Mouse (Mus musculus) MEL (cell line): ENCODE data around the gene Ubac2.

Experiments
- CTCF ChIP-seq, 3 experiments: IDR thresholded peaks in 2 of 3; conservative IDR thresholded peaks in 1 of 3; 2 replicates each; pipeline ENCODE4 v1.5.1; 2011 to 2012; ENCODE audit warnings: low read length in 3 of 3, low read depth in 2 of 3, mild to moderate bottlenecking in 2 of 3, improper control_type of control experiment in 1 of 3, inconsistent platforms in 1 of 3, mixed read lengths in 1 of 3, moderate library complexity in 1 of 3; ENCODE audit not compliant: control insufficient read depth in 1 of 3, insufficient read depth in 1 of 3, poor library complexity in 1 of 3, severe bottlenecking in 1 of 3
- GABPA ChIP-seq: IDR thresholded peaks from 2 replicates; pipeline ENCODE4 v1.6.1; 2012; ENCODE audit warnings: low read depth, mild to moderate bottlenecking, inconsistent platforms, low read length, improper control_type of control experiment, moderate library complexity
- GATA1 ChIP-seq: IDR thresholded peaks from 2 replicates; pipeline ENCODE4 v1.6.1; 2011; ENCODE audit warnings: low read depth, low read length, improper control_type of control experiment
- POLR2A ChIP-seq, 2 experiments: IDR thresholded peaks; 2 replicates each; pipeline ENCODE4 v1.6.1; 2011 to 2012; ENCODE audit warnings: low read length in 2 of 2, mild to moderate bottlenecking in 2 of 2, control low read depth in 1 of 2, improper control_type of control experiment in 1 of 2, low read depth in 1 of 2, moderate library complexity in 1 of 2; ENCODE audit not compliant: control insufficient read depth in 1 of 2, insufficient read depth in 1 of 2, poor library complexity in 1 of 2
- SMC3 ChIP-seq: IDR thresholded peaks from 2 replicates; pipeline ENCODE4 v1.6.1; 2011; ENCODE audit warnings: low read depth, low read length, improper control_type of control experiment
- USF2 ChIP-seq, 2 experiments: IDR thresholded peaks; 2 replicates each; pipeline ENCODE4 v1.6.1; 2011 to 2012; ENCODE audit warnings: improper control_type of control experiment in 2 of 2, low read length in 2 of 2, borderline replicate concordance in 1 of 2, inconsistent platforms in 1 of 2, low read depth in 1 of 2, mild to moderate bottlenecking in 1 of 2; ENCODE audit not compliant: insufficient read depth in 1 of 2

GRCm38 (mm10) chr14:121877640-121878039 is 780 bp upstream of the Ubac2 start:
- TF ChIP-seq CTCF (IDR thresholded peaks at IDR 0.05 in 2 of 3, conservative IDR thresholded peaks at IDR 0.05 in 1 of 3; ENCODE audit: control insufficient read depth in 1 of 3, insufficient read depth in 1 of 3, low read depth in 2 of 3, low read length in 3 of 3, poor library complexity in 1 of 3, severe bottlenecking in 1 of 3) (no peak), POLR2A (IDR thresholded peaks at IDR 0.05; ENCODE audit: control insufficient read depth in 1 of 2, insufficient read depth in 1 of 2, low read depth in 1 of 2, low read length in 2 of 2, poor library complexity in 1 of 2) (no peak), GABPA (no peak), USF2 (IDR thresholded peaks at IDR 0.05; ENCODE audit: borderline replicate concordance in 1 of 2, insufficient read depth in 1 of 2, low read depth in 1 of 2, low read length in 2 of 2) (no peak), SMC3 (no peak), GATA1 (no peak)
